Mouse (Mus musculus) lung, adult 2 months (tissue): ENCODE results near the gene Myo9b. TPM values are rescaled to one million over a fixed set of nuclear protein-coding genes. Genes with fewer than 3 reads are reported as not detected.

Experiments used
- DNase-seq: peaks from one replicate; pipeline ENCODE4 v3.0.0; 2022
- H3K4me1 ChIP-seq: fragments of 200-500 bp; 2 replicates; pipeline ENCODE4 v1.6.1; 2011; ENCODE audit warnings: low read length; ENCODE audit not compliant: control insufficient read depth, insufficient read depth
- H3K4me3 ChIP-seq: fragments of 200-500 bp; replicated peaks from 2 replicates; pipeline ENCODE3; 2011; ENCODE audit warnings: low read depth, mild to moderate bottlenecking, control low read depth, low read length; ENCODE audit errors: extremely low read depth
- CTCF ChIP-seq: fragments of 200-500 bp; IDR thresholded peaks from 2 replicates; pipeline ENCODE4 v1.5.1; 2011; ENCODE audit warnings: mild to moderate bottlenecking, low read length, control low read depth; ENCODE audit not compliant: insufficient read depth
- POLR2A ChIP-seq: fragments of 200-500 bp; IDR thresholded peaks from 2 replicates; pipeline ENCODE4 v1.6.1; 2011; ENCODE audit warnings: low read depth, mild to moderate bottlenecking, control low read depth, low read length, borderline replicate concordance; ENCODE audit errors: extremely low read depth
- WGBS: fragments of 180-500 bp; shearing (Covaris S2); methylation state at CpG from one replicate; pipeline ENCODE4 v1.1.7; 2018; 5-methylcytosine and 5-hydroxymethylcytosine counted together
- polyA plus RNA-seq: library from polyadenylated mRNA; depleted of rRNA; stranded (reverse); fragments of >200 nt; gene quantifications from 2 replicates; pipeline ENCODE4 v1.2.3, GENCODE M21; 2012

Myo9b gene
- polyA plus RNA-seq, 1 experiment: 37.6 TPM

DNA sequence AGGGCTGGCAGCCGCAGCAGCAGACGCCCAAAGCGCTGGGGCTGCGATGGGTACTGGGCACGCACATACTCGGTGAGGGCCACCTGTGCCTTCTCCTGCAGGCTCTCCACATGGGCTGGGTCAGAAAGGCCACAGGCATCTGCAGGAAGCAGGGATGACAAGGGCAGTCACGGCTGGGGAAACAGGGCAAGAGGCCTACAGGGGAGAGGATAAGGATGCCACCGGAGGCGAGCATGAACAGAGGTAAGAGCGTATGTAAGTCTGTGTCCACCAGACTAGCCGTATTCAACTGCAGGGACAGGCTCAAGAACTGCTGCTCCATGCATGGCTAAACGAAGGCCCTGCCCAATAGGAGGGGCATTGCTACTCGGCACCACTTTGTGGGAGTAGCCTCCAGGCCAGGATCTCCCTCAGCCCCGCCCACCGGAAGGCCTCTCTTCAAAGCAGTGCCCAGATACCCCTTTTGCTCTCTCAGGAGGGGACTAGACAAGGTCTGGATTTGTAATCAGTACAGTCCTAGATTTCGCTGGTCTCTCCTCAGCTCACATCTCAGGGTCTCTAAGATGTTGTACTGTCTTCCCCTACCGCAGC is 102.2 kb downstream of the Myo9b start:
- WGBS: 75% methylated on average over 17 of the region's 17 CpGs
- TF ChIP-seq CTCF (no peak), POLR2A (0 out of 2 replicates have a peak, but pooled peaks have one; percentile 4)
- Histone ChIP-seq H3K4me1 (peaks cover 20% of the 10 kb centered on the region), H3K4me3 (no peak overlapping the region)
- DNase-seq: no peak

DNA sequence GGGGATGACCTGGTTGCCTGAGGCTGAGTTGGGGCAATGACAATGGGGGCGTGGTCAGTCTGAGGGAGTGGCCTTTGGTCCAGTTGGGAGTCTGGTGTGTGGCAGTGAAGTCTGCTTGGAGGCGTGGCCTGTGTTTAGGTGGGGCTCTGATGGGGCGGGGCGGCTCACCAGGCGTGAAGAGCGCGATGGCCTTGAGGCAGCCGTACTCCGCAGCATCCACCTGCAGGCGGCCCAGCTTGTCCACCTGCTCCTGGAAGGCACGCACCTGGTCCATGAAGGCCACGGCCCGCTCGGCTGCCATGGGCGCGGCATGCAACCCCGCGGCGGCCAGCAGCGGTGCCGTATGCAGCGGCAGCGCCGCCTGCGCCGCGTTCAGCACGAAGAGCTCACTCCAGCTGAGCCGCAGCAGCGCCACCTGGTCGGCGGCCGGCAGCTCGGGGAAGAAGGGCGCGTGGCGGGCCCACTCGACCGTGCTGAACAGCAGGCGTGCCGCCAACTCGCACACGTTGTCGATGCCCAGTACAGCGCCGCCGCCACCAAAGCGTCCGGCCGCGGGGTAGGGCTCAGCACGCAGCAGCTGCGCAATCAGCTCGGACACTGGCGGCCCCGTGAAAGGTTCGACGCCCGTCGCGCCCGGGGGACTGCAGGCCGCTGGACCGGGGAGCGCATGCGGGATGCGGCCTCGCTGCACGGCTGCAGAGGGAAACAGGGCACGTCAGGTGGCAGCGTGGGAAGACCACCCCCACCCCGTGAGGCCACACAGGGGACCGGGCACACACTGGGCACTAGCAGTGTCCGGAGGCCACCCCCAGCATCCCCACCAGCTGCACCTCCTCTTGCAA is 103.3 kb downstream of the Myo9b start:
- Histone ChIP-seq H3K4me3 (no peak overlapping the region), H3K4me1 (peaks cover 21% of the 10 kb centered on the region)
- 36% methylated on average over 74 of the region's 74 CpGs for WGBS
- TF ChIP-seq POLR2A (peak; percentile 19; the same call in 1 of the 2 replicates), CTCF (no peak)
- peak; percentile 57 for DNase-seq

DNA sequence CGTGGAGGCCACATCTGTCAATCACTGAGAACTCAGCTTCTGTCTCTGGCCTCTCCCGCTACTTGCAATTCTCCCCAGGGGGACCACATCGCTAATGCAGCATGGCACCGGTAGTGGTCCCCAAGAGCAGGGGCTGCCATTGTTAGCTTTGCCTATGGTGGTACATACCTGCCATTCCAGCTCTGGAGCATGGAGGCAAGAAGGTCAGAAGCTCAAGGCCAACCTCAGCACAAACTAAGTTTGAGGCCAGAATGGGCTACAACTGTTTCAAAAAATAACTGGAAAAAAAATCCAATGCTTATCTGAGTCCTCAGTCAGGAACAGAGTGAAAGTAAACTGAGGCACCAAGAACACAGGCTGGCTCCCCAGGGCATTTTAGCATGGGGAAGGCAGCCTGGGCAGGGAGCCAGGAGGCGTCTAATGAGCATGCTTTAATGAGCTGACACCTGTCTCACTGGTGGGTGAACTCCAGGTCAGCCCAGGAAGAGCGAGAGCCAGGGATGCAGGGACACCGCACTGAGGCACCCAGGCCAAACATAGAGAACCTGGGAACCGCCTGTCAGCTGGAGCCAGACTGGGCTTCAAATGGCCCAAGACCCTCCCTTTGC is 104.0 kb downstream of the Myo9b start:
- Histone ChIP-seq H3K4me3 (no peak overlapping the region), H3K4me1 (peaks cover 20% of the 10 kb centered on the region)
- DNase-seq: no peak
- 58% methylated on average over 8 of the region's 8 CpGs for WGBS
- TF ChIP-seq CTCF (no peak), POLR2A (peak; percentile 5; the same call in 1 of the 2 replicates)

DNA sequence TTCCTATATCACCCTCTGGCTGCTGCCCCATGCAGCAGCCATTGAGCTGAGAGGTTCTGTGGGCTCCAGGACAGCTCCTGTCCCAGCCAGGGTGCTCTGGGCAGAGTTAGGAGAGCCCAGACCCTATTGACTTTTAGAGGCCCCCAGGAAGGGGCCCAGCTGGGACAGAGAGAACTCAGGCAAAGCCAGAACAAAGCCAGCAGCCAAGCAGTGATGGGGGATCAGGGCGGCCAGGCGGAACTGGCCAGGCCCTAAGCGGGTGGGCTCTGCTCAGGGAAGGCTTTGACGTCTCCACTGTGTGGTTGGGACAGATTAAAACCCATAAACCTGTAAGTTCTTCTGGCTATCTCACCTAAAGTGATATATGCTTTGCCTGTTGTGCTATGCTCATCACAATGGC is 106.5 kb downstream of the Myo9b start:
- no peak overlapping the region for H3K4me3 ChIP-seq
- WGBS: 77% methylated on average over 4 of the region's 4 CpGs
- TF ChIP-seq POLR2A (no peak), CTCF (no peak)
- peaks cover 25% of the 10 kb centered on the region for H3K4me1 ChIP-seq
- no peak for DNase-seq

DNA sequence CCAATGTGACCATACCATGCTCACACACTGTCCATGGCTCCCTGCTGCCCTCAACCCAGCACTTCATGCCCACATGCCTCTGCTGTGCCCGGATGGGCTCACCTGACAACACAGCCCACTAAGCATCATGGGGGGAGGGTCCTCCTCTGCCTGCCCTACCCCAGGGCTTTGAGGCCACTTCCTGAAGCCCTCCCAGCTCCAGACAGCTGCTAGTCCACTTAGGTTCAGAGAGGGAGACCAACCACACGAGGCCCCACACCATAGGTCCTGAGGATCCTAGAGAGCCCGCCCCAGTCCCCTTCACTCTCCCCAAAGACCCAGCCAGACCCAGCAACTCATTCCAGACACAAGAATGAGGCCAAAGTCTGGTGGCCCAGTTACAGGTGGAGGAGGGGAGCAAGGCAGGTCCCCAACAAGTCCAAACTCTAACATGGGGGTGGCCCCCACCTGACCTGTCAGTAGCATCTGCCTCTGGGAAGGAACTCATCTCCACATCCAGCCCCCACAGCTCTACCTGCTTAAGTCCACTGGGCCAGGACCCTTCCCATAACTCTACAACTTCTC is 107.1 kb downstream of the Myo9b start:
- peak overlapping the region; percentile 85 for H3K4me3 ChIP-seq

DNA sequence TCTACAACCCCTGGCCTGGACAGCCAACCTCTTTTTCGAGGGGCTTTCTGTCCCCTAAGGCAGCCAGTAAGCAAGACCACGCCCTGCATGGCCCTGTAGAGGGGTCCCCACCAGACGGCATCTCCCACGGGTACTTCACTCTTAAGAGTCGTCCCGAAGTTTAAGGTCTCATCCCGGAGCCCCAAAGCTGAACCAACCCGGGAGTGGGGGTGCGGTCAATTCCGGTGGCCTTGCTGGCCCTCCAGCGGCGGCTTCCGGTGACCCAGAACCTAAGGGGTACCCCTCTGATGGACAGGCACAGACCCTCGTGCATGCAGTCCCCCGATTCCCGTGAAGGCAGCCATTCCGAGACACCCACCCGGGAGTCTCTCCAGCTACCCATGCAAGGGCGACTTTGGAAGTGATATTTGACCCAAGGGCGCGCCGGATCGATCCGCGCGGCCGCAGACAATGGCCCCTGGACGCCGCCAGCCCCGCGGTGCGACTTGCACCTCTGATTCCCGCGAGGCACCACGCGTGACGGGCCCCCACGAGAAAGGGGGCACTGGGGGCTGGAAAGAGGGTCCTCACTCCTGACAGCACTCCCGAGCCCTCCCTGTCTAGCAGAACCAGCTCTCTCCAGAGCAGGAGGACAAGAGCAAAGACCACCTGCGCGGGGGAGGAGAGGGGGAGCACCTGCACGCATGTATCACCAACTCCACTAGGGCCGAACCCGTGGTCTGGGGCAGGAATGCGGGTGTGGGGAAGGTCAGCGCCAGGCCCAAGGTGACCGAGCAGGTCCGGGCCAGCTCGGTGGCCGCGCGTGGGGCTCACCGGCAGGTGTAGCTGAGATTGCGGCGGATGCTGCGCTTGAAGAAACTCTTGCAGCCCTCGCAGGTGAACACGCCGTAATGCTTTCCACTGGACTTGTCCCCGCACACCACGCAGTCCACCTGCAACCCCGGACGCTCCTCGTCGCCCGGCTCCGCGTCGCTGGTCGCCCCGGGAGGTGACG is 108.0 kb downstream of the Myo9b start:
- TF ChIP-seq POLR2A (0 out of 2 replicates have a peak, but pooled peaks have one; percentile 22), CTCF (no peak)
- Histone ChIP-seq H3K4me3 (peak overlapping the region; percentile 85), H3K4me1 (peaks cover 20% of the 10 kb centered on the region)
- DNase-seq: peak; percentile 37
- WGBS: 2% methylated on average over 72 of the region's 72 CpGs

More for the DNA sequence above, 107.1 kb downstream of the Myo9b start:
- WGBS: 50% methylated on average over 3 of the region's 3 CpGs
- peaks cover 24% of the 10 kb centered on the region for H3K4me1 ChIP-seq
- DNase-seq: no peak
- TF ChIP-seq POLR2A: no peak
- no peak for TF ChIP-seq CTCF

DNA sequence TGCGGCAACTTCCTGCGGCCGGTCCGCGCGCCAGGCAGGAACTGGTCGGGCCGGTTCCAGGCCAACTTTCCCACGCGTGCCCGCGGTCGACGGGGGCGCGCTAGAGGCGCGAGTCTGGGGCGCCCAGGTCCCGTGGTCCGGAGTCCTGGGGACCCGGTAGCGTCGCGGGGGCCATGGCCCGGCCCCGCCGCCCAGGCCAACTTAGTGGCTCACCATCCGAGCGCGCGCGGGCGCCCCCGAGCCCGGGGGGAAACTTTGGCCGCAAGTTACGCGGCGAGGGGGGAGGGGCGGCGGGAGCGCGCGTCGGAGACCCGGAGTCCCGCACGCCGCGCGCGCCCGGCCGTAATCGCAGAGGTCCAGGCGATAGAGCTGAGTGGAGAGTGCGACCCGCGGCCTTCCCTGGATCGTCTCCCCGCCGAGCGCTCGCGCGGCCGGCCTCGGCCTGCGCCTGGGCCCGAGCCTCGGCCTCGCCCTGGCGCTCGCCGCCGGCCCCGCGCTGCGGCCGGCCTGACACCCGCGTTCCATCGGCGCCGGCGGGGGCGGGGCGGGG is 109.0 kb downstream of the Myo9b start, which contains the start of gene Nr2f6:
TSS of gene Nr2f6 (minus strand) at position 540 of the 550 bp plus-strand sequence.
- TF ChIP-seq POLR2A (no peak), CTCF (no peak)
- 4% methylated on average over 76 of the region's 89 CpGs for WGBS
- peak; percentile 86 for DNase-seq

DNA sequence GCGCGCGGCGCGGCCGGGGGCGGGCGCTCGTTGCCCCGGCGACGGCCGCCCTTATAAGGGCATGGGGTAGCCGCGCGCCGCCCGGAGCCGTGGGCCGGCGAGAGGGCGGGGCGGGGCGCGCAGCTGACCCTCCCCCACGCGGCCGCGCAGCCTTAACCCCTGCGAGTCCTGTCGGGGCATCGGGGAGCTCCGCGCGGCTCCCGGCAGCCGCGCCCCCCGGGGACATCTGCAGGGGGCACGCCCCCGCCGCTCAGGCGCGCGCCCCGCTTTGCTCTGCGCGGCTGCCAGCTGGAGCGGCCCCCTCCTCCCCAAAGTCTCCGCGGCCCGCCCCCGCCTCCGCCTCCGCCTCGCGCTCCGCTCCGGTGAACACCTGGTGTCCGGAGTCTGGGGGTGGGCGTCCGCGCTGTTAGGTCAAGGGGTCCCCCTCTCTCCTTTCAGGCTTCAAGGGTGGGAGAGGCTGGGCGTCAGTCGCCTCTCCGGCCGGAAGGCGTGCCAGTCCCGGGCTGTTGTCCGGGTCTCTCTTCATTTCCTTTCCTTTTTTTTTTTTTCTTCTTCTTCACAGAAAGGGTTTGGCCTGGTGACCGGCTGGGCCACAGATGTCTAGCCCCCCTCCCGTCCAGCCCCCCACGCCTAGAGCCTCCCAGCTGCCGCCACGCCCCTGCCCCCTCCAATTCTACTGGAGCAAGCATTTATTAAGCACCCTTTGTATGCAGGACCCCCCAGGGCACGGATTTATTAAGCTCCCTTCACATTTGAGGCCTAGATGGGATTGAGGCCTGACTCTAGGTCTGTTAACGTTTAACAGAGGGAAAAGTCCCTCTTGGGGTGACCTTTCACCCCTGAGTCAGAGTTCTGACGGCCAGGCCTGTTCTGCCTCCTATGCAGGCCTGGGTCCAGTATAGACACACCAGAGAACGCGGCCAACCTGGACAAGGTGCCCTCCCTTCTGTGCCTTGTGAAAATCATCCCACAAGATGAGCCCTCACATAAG is 109.8 kb downstream of the Myo9b start:
- DNase-seq: peak; percentile 82
- peaks cover 12% of the 10 kb centered on the region for H3K4me1 ChIP-seq
- H3K4me3 ChIP-seq: peak overlapping the region; percentile 67
- TF ChIP-seq POLR2A (peak; percentile 30; the same call in 1 of the 2 replicates), CTCF (no peak)
- 4% methylated on average over 78 of the region's 80 CpGs for WGBS

More for the DNA sequence above, 109.0 kb downstream of the Myo9b start, which contains the start of gene Nr2f6:
- H3K4me1 ChIP-seq: peaks cover 12% of the 10 kb centered on the region
- peak within 1 kb of the TSS; percentile 85 for H3K4me3 ChIP-seq
